Mouse (Mus musculus): ENCODE measurements around the gene Enox1. TPM values are rescaled to one million over a fixed set of nuclear protein-coding genes. Genes with fewer than 3 reads are reported as not detected.
A peak's percentile ranks its signal among the peaks of the same experiment; 100 is the strongest.

The Enox1 gene
- polyA plus RNA-seq, 1 experiment from 2014 or later = 8.0 TPM

DNA sequence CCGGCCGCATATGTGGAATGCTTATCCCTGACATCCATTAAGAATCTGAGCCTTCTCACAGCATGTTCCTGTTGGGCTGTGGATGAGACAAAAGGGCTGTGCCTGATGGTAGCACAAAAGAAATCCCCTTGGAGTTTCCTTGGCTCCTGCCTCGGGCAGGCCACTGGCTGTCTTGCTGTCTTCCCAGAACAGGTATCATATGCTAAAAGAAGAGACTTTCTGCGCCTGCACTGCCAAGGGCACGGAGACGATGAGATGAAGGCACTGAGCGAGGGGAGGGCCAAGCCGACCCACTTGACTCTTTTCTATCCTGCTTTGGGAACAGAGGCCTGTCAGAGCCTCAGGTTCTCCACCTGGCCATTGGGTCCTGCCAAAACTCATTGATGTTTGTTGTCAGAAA, 491.7 kb downstream of the Enox1 start:
- ATAC-seq (replicated peaks; ENCODE audit: low FRiP score) = no peak
- 93% methylated on average over 8 of the region's 8 CpGs for WGBS
- no peak overlapping the region for H3K4me3 ChIP-seq (replicated peaks)

DNA sequence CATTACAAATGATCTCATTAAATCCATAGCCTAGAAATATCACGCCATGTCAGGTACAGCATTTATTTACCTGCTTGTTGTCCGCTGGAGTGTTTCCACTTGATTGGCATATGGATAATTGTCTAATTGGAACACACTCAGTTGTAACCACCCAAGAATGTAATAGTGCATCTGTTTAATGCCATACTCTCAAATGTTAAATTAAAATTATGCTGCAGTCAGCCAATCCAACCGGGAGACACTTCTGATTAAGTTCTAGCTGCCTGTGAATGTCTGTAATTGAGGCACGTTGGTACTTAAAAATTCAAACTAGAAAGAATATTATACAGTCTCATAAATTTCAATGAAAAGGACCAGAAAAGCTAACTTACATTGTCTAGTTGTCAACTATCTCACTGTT, 502.2 kb downstream of the Enox1 start:
- ATAC-seq (replicated peaks; ENCODE audit: low FRiP score) = no peak
- whole genome bisulfite sequencing = 73% methylated on average over 4 of the region's 4 CpGs

More for the DNA sequence above, 491.7 kb downstream of the Enox1 start:
- H3K4me1 ChIP-seq = 0 out of 2 replicates have a peak, but pooled peaks cover under 1% of the 10 kb centered on the region
- H3K27ac ChIP-seq = no peak overlapping the region
- H3K4me2 ChIP-seq = no peak overlapping the region
- no peaks in the 10 kb centered on the region for H3K9me3 ChIP-seq (replicated peaks)
- H3K27me3 ChIP-seq = no peaks in the 10 kb centered on the region
- H3K36me3 ChIP-seq = no peaks in the 10 kb centered on the region
- no peak overlapping the region for H3K9ac ChIP-seq

DNA sequence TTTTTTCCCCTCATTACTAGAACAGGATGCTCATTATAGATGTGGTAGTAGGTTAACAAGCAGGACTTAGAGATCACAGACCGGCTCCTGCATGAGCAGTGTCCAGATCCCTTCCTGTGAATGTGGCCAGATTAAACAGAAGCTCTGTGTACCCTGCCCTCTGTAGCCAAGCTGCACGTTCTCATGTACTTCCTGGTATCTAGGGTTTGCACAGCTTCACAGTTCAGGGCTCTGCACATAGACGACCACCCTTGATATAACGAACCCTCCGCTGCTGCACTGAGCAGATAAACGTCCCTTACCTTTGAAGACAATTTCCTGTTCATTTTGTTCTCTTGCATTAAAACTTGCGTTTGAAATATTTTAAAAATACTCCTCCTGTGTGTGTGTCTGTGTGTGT, 505.7 kb downstream of the Enox1 start:
- H3K9ac ChIP-seq = no peak overlapping the region
- no peak overlapping the region for H3K27ac ChIP-seq
- no peak overlapping the region for H3K4me2 ChIP-seq
- no peaks in the 10 kb centered on the region for H3K9me3 ChIP-seq (replicated peaks)
- no peak overlapping the region for H3K4me3 ChIP-seq (replicated peaks)
- 58% methylated on average over 7 of the region's 7 CpGs for WGBS
- H3K27me3 ChIP-seq = no peaks in the 10 kb centered on the region
- no peak for ATAC-seq (replicated peaks; ENCODE audit: low FRiP score)
- no peaks in the 10 kb centered on the region for H3K36me3 ChIP-seq
- no peaks in the 10 kb centered on the region for H3K4me1 ChIP-seq

More for the DNA sequence above, 502.2 kb downstream of the Enox1 start:
- H3K4me2 ChIP-seq = no peak overlapping the region
- H3K4me1 ChIP-seq = no peaks in the 10 kb centered on the region
- no peak overlapping the region for H3K27ac ChIP-seq
- H3K27me3 ChIP-seq = no peaks in the 10 kb centered on the region
- H3K4me3 ChIP-seq (replicated peaks) = no peak overlapping the region
- no peaks in the 10 kb centered on the region for H3K9me3 ChIP-seq (replicated peaks)
- H3K9ac ChIP-seq = no peak overlapping the region
- no peaks in the 10 kb centered on the region for H3K36me3 ChIP-seq

DNA sequence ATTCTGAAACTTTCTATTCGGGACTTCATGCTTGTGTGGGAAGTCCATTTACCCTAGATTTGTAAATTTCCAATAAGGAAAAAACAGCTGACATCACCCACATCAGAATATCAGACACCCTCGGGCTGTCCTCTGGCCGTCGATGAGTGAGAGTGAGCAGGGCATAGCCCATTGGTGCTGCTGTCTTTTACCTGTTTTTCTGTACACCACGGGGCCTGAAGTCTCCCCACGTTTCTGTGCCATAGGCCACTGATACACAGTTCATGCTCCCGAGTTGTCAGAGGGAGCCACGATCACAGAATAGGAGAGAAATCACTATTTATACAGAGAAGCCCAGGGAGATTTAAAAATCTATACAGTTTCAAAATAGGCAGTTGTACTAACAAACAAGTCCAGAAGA, 506.4 kb downstream of the Enox1 start:
- Histone ChIP-seq H3K27ac (no peak overlapping the region), H3K4me3 (replicated peaks) (no peak overlapping the region), H3K9ac (no peak overlapping the region), H3K27me3 (no peaks in the 10 kb centered on the region), H3K9me3 (replicated peaks) (no peaks in the 10 kb centered on the region), H3K36me3 (no peaks in the 10 kb centered on the region), H3K4me1 (no peaks in the 10 kb centered on the region), H3K4me2 (no peak overlapping the region)
- no peak for ATAC-seq (replicated peaks; ENCODE audit: low FRiP score)
- 71% methylated on average over 8 of the region's 8 CpGs for WGBS

DNA sequence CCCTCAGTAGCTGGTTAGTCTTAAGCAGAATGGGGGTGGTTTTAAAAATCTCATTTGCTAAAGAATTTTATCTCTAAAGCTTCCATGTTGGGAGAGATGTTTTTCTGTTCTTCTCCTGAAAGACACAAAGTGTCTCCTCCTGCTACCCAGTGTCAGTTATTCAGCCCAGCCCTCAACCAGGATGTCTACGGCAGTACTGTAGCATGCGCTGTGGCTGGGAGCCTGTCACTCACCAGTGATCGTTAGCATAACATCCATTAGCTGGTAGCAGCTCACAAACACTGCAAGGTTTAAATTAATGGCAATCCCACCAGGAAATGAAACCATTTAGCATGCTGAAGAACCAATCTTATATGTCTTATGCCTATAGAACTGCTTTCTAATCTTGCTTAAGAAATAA, 511.5 kb downstream of the Enox1 start:
- Histone ChIP-seq H3K4me2 (no peak overlapping the region), H3K36me3 (no peaks in the 10 kb centered on the region), H3K27ac (no peak overlapping the region), H3K4me3 (replicated peaks) (no peak overlapping the region), H3K4me1 (peaks cover 10% of the 10 kb centered on the region), H3K27me3 (no peaks in the 10 kb centered on the region), H3K9ac (no peak overlapping the region), H3K9me3 (replicated peaks) (no peaks in the 10 kb centered on the region)
- 70% methylated on average over 3 of the region's 3 CpGs for WGBS
- ATAC-seq (replicated peaks; ENCODE audit: low FRiP score) = no peak

DNA sequence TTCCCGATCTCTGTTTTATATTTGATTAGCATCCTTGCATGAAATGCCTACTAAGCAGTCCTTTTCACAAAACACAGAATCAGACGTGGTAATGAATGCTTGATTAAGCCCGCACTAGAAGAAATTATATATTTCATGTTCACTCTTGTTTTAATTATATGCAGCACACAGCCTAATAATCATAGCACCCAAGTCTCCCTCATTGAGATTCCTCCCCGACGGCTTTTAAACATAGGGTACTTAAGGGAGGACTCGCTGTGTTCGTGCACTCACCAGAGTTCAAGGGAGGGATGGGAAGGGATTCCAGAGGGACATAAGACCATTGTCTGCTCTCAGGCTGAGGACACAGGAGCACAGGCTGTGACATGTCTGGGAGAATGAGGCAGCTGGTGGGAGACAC, 512.9 kb downstream of the Enox1 start:
- WGBS = 88% methylated on average over 7 of the region's 7 CpGs
- Histone ChIP-seq H3K36me3 (no peaks in the 10 kb centered on the region), H3K27ac (no peak overlapping the region), H3K9me3 (replicated peaks) (no peaks in the 10 kb centered on the region), H3K4me1 (peaks cover 19% of the 10 kb centered on the region), H3K4me3 (replicated peaks) (no peak overlapping the region), H3K27me3 (no peaks in the 10 kb centered on the region), H3K4me2 (no peak overlapping the region), H3K9ac (no peak overlapping the region)
- ATAC-seq (replicated peaks; ENCODE audit: low FRiP score) = no peak

DNA sequence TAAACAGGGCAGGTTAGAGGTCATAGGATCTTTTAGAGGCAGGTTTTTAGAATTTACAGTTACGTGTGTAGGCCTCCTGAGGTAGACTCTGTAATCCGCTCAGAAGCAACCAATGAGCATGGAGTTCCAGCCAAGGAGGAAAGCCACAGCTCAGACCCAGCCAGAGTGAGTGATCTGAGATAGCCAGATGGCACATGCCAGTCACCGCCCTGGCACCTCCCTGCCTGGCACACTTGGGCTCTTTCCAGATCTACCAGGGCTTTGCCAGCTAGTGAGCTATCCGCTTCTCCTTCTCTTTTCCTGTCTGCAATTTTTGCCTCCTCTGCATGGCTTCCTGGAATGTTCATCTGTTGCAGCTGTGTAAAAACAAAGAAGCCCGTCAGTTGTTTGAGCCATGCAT, 514.4 kb downstream of the Enox1 start:
- Histone ChIP-seq H3K27ac (no peak overlapping the region), H3K9me3 (replicated peaks) (no peaks in the 10 kb centered on the region), H3K4me3 (replicated peaks) (no peak overlapping the region), H3K4me1 (peaks cover 19% of the 10 kb centered on the region), H3K27me3 (no peaks in the 10 kb centered on the region), H3K4me2 (no peak overlapping the region), H3K36me3 (no peaks in the 10 kb centered on the region), H3K9ac (no peak overlapping the region)
- 80% methylated on average over 5 of the region's 5 CpGs for WGBS
- no peak for ATAC-seq (replicated peaks; ENCODE audit: low FRiP score)

DNA sequence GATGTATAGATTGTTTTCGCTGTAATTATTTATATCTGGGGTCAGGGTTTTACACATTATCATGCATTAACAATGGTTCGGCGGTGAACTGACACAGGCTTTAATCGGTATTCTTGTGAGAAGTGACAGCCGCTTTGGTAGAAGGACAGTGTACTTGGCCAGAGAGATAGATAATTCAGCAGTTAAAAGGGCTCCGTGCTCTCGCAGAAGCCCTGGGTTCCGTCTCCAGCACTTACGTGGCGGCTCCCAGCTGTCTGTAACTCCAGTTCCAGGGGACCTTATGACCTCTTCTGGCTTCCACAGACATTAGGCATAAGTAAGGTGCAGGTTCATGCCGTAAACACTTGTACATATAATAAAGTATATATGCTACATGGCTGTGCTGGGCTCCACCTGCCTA, 515.4 kb downstream of the Enox1 start:
- H3K4me3 ChIP-seq (replicated peaks) = no peak overlapping the region
- H3K36me3 ChIP-seq = no peaks in the 10 kb centered on the region
- H3K9ac ChIP-seq = no peak overlapping the region
- 76% methylated on average over 11 of the region's 11 CpGs for WGBS
- no peak overlapping the region for H3K27ac ChIP-seq
- no peak for ATAC-seq (replicated peaks; ENCODE audit: low FRiP score)
- peaks cover 19% of the 10 kb centered on the region for H3K4me1 ChIP-seq
- no peaks in the 10 kb centered on the region for H3K9me3 ChIP-seq (replicated peaks)
- H3K4me2 ChIP-seq = no peak overlapping the region
- no peaks in the 10 kb centered on the region for H3K27me3 ChIP-seq

DNA sequence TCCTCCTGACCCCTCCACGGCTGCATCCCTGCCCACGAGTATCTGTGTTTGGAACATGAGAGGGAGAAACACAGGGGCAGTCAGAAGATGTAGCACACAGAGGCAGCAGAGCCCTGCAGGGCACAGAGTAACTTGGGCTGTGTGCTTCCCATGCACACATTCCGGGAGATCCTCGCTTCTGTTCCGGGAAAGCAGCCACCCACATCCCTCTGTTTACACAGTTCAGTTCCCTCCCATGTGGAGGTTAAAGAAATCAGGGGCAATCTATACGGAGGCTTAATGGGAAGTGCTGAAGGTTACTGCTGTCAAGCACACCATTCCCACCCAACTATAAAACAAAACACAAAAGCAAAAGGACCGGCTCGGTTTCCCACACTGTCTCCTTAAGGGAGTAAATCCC, 516.6 kb downstream of the Enox1 start:
- no peaks in the 10 kb centered on the region for H3K27me3 ChIP-seq
- ATAC-seq (replicated peaks; ENCODE audit: low FRiP score) = peak; percentile 79
- no peak overlapping the region for H3K27ac ChIP-seq
- 10% methylated on average over 8 of the region's 8 CpGs for WGBS
- H3K9me3 ChIP-seq (replicated peaks) = no peaks in the 10 kb centered on the region
- no peak overlapping the region for H3K9ac ChIP-seq
- H3K4me1 ChIP-seq = peaks cover 19% of the 10 kb centered on the region
- H3K36me3 ChIP-seq = no peaks in the 10 kb centered on the region
- no peak overlapping the region for H3K4me3 ChIP-seq (replicated peaks)
- no peak overlapping the region for H3K4me2 ChIP-seq

DNA sequence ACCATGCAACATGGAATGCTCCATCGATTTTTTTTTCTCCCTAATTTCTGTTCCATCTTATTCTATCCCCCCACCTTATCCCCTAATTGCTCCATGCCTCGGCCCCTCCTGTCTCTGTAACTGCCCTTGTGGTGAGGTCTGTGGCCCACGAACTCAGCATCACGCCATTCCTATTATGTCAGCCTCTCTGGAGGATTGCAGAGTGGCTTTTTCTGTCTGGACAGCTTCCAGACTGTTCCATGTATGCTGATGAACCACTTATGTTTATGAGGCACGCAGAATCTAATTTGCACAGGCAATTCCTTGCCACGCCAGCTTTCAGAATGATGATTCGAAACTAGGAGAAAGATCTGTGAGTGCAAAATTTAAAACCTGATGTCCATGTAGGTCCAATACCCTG, 521.4 kb downstream of the Enox1 start:
- H3K4me1 ChIP-seq = peaks cover 13% of the 10 kb centered on the region
- WGBS = 71% methylated on average over 7 of the region's 7 CpGs

DNA sequence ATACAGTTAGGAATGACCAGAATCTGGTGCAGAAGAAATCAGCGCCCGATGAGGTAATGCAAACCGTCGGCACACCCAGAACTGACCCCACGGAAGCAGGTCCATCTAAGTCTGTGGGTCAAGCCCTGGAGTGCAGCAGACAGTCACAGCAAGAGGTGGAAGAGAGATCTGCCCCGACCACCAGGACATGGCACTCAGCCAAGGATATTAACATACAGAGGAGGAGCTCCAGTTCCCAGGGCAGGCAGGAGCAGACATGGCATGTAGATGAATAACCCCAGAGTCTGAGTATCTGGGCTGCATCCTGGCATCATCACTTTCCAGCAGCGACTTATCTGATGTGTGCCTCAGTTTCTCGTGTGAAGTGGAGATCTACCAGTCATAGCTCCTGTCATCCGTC, 523.3 kb downstream of the Enox1 start:
- Histone ChIP-seq H3K4me3 (replicated peaks) (no peak overlapping the region), H3K36me3 (no peaks in the 10 kb centered on the region), H3K4me2 (no peak overlapping the region), H3K27ac (no peak overlapping the region), H3K27me3 (no peaks in the 10 kb centered on the region), H3K4me1 (0 out of 2 replicates have a peak, but pooled peaks cover 2% of the 10 kb centered on the region), H3K9ac (no peak overlapping the region), H3K9me3 (replicated peaks) (no peaks in the 10 kb centered on the region)
- ATAC-seq (replicated peaks; ENCODE audit: low FRiP score) = no peak
- 67% methylated on average over 9 of the region's 9 CpGs for WGBS

More for the DNA sequence above, 521.4 kb downstream of the Enox1 start:
- no peak overlapping the region for H3K4me3 ChIP-seq (replicated peaks)
- no peak overlapping the region for H3K9ac ChIP-seq
- ATAC-seq (replicated peaks; ENCODE audit: low FRiP score) = no peak
- H3K36me3 ChIP-seq = no peaks in the 10 kb centered on the region
- no peak overlapping the region for H3K4me2 ChIP-seq
- no peaks in the 10 kb centered on the region for H3K9me3 ChIP-seq (replicated peaks)
- H3K27ac ChIP-seq = no peak overlapping the region
- H3K27me3 ChIP-seq = no peaks in the 10 kb centered on the region

DNA sequence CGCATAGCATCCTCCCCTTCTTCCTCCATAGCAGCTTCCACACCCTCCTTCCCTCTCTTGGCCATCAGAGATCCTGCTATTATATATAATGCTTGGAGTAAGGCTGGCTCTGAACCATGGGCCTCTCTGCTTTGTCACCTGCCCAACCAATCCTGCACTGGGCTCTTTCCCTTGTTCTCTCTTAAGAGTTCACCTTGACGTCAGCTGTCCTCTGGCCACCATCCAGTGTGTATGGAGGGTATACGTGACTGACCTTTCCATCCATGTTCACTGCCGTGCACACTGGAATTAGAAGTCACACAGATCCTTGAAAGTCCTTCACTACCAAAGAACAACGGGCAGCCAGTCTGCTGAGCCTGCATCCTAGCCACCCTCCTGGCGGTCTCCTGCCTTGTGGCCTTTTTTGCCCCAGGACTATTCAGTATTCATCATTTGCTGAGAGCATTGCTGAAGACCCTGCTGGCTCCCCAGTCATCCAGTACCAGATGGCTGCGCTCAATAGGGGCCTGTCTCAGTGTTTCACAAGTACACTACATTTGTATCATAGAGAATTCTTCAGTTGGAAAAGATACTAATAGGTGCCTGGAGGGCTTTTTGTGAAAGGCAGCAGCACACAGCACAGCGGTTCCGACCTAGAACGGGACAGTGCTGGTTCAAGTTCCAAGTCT, 526.5 kb downstream of the Enox1 start:
- Histone ChIP-seq H3K9ac (no peak overlapping the region), H3K27ac (no peak overlapping the region), H3K4me3 (replicated peaks) (no peak overlapping the region), H3K9me3 (replicated peaks) (no peaks in the 10 kb centered on the region), H3K4me1 (0 out of 2 replicates have a peak, but pooled peaks cover 2% of the 10 kb centered on the region), H3K27me3 (no peaks in the 10 kb centered on the region), H3K36me3 (no peaks in the 10 kb centered on the region), H3K4me2 (no peak overlapping the region)
- no peak for ATAC-seq (replicated peaks; ENCODE audit: low FRiP score)
- 93% methylated on average over 10 of the region's 10 CpGs for WGBS

DNA sequence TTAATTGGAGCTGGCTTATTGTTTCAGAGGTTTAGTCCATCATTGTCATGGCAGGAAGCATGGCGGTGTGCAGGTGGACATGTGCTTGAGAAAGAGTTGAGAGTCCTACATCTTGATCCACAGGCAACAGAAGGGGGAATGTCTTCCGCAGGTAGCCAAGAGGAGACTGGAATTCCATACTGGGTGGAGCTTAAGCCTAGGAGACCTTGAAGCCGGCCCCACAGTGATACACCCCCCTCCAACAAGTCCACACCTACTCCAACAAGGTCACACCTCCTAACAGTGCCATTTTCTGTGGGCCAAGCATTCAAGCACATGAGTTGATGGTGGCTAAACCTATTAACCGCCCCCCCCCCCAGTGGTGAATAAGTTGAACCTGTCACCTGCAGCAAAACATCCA, 533.3 kb downstream of the Enox1 start:
- H3K4me3 ChIP-seq (replicated peaks) = no peak overlapping the region
- 84% methylated on average over 4 of the region's 4 CpGs for WGBS
- H3K36me3 ChIP-seq = no peaks in the 10 kb centered on the region
- no peak for ATAC-seq (replicated peaks; ENCODE audit: low FRiP score)
- H3K9ac ChIP-seq = no peak overlapping the region
- no peak overlapping the region for H3K27ac ChIP-seq
- no peaks in the 10 kb centered on the region for H3K9me3 ChIP-seq (replicated peaks)
- H3K27me3 ChIP-seq = no peaks in the 10 kb centered on the region
- H3K4me2 ChIP-seq = no peak overlapping the region
- no peaks in the 10 kb centered on the region for H3K4me1 ChIP-seq
